Mouse (Mus musculus): ENCODE measurements at regions not wholly inside any gene's neighbourhood (a gene's known extent, or its start where the extent isn't known, plus 50 kb on each side); places are given as distances from the start of the nearest gene placed in this dataset.

- Histone ChIP-seq H3K4me1 (ENCODE audit: control insufficient read depth, insufficient read depth, low read depth, low read length) (no peaks in the 10 kb centered on the region), H3K36me3 (ENCODE audit: control insufficient read depth, insufficient read depth, low read length) (no peaks in the 10 kb centered on the region), H3K4me3 (ENCODE audit: low read length) (no peak overlapping the region), H3K27me3 (replicated peaks; ENCODE audit: control insufficient read depth, insufficient read depth, low read length) (no peaks in the 10 kb centered on the region), H3K4me2 (ENCODE audit: low read length) (no peak overlapping the region), H3K27ac (ENCODE audit: low read depth, low read length) (no peak overlapping the region), H3K9me3 (ENCODE audit: control insufficient read depth, low read length) (no peaks in the 10 kb centered on the region), H3K9ac (ENCODE audit: low read depth, low read length) (no peak overlapping the region)
- WGBS: 98% methylated on average over 4 of the region's 4 CpGs
- ATAC-seq: no peak
Measured at GRCm38 (mm10) chr4:149829964-149830363, 55.9 kb upstream of the Slc25a33 start.

- H3K4me2 ChIP-seq (ENCODE audit: low read length): no peak overlapping the region
- H3K27me3 ChIP-seq (replicated peaks; ENCODE audit: control insufficient read depth, insufficient read depth, low read length): no peaks in the 10 kb centered on the region
- no peak overlapping the region for H3K9ac ChIP-seq (ENCODE audit: low read depth, low read length)
- H3K36me3 ChIP-seq (ENCODE audit: control insufficient read depth, insufficient read depth, low read length): no peaks in the 10 kb centered on the region
- H3K4me1 ChIP-seq (ENCODE audit: control insufficient read depth, insufficient read depth, low read depth, low read length): no peaks in the 10 kb centered on the region
- no peak overlapping the region for H3K27ac ChIP-seq (ENCODE audit: low read depth, low read length)
- H3K9me3 ChIP-seq (ENCODE audit: control insufficient read depth, low read length): no peaks in the 10 kb centered on the region
- no peak for ATAC-seq
- H3K4me3 ChIP-seq (ENCODE audit: low read length): no peak overlapping the region
- 94% methylated on average over 4 of the region's 4 CpGs for WGBS
Measured at GRCm38 (mm10) chr4:149827784-149828183, 53.7 kb upstream of the Slc25a33 start.

All from hindbrain, embryonic 16.5 days (tissue).